Mouse (Mus musculus) liver, adult 10 weeks (tissue): ENCODE results near the gene Deup1. TPM values are rescaled to one million over a fixed set of nuclear protein-coding genes. Genes with fewer than 3 reads are reported as not detected.

Experiments used
- polyA plus RNA-seq: library from polyadenylated mRNA; stranded (reverse); fragments of 350-450 nt; fragmentation: Illumina TruSeq; extraction: RNeasy Lipid Tissue Mini Kit (QIAGEN cat#74804); gene quantifications from one replicate; pipeline ENCODE4 v1.2.3, GENCODE M21; 2014; ENCODE audit warnings: low read depth, low replicate concordance

The Deup1 gene
- polyA plus RNA-seq: 0.13 TPM

DNA sequence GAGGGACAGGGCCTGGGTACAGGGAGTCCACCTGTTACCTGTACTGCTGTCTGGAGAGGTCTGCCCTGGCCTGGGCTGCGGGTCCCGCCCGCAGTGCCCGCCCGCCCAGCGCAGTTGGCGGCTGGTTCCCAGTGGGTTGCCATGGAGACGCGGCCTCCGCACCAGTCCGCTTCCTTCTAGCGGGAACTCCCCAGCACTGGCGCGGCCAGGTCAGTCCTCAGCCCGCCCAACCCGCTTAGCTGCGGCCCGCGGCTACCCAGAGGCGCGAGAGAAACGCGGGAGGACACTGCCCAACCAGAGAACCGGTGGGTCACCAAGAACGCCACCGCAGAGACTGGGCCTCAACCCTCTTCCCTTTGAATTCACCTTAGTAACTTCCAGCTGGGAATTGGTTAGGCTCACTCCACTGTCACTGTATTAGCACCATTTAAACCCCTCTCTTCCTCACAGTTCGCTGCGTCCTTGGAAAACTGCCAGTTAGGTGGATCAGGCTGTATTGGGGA, at the start of gene Deup1:
TSS of gene Deup1 (minus strand) at position 149 of the 503 bp plus-strand sequence.

Other genes starting within 250 kb of the Deup1 start
- gene Smco4, start 134.5 kb downstream of the Deup1 start, polyA plus RNA-seq: 4.1 TPM
- 5.4 TPM for gene Slc36a4, start 81.8 kb upstream of the Deup1 start, polyA plus RNA-seq
- not detected for gene Mtnr1b, start 246.6 kb upstream of the Deup1 start, polyA plus RNA-seq